Mouse (Mus musculus) erythroblast, embryonic 14.5 days (primary cell): ENCODE results near the gene Slc37a3. TPM values are rescaled to one million over a fixed set of nuclear protein-coding genes. Genes with fewer than 3 reads are reported as not detected.

Source experiments
- H3K27me3 ChIP-seq: 2 replicates; pipeline ENCODE4 v1.6.1; 2012; ENCODE audit warnings: inconsistent platforms; ENCODE audit not compliant: control insufficient read depth
- H3K36me3 ChIP-seq: 2 replicates; pipeline ENCODE4 v1.6.1; 2012; ENCODE audit warnings: mild to moderate bottlenecking, inconsistent platforms; ENCODE audit not compliant: control insufficient read depth
- H3K4me1 ChIP-seq: 2 replicates; pipeline ENCODE4 v1.6.1; 2012; ENCODE audit warnings: inconsistent platforms; ENCODE audit not compliant: control insufficient read depth
- H3K4me3 ChIP-seq: replicated peaks from 2 replicates; pipeline ENCODE3; 2012; ENCODE audit warnings: moderate library complexity, mild to moderate bottlenecking, inconsistent platforms
- H3K9me3 ChIP-seq: 2 replicates; pipeline ENCODE4 v1.6.1; 2012; ENCODE audit warnings: low read length, inconsistent platforms, mixed read lengths; ENCODE audit not compliant: control insufficient read depth
- GATA1 ChIP-seq: IDR thresholded peaks from 2 replicates; pipeline ENCODE4 v1.6.1; 2012; ENCODE audit warnings: low read length, inconsistent platforms, mixed read lengths
- TAL1 ChIP-seq: IDR thresholded peaks from 3 replicates; pipeline ENCODE4 v1.6.1; 2012; ENCODE audit warnings: low read length, inconsistent platforms, mixed read lengths
- polyA plus RNA-seq: library from polyadenylated mRNA; stranded (reverse); fragments of >175 nt; gene quantifications from 2 replicates; pipeline ENCODE4 v1.2.3, GENCODE M21; 2012

The Slc37a3 gene
- polyA plus RNA-seq, 1 experiment: 0.05 TPM

DNA sequence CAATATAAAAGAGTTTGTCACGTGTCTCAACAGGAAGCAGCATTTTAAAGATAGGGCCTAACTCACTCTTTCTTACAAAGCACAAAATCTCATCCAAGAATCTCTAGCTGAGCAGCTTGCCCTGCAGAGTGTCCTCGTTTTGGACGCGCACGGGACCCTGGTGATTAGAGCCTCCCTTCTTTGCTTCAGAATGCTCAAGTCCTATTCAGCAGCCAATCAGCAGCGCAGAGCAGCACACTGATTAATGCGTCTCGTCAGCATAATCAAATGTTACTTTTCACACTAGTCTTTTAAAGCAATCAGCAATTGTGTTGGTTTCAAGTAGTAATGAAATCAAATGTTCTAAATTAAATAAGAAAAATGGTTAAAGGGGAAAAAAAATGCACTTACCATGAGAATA is 39.1 kb downstream of the Slc37a3 start:
- no peak for TF ChIP-seq TAL1
- no peak for TF ChIP-seq GATA1
- Histone ChIP-seq H3K4me1 (no peaks in the 10 kb centered on the region), H3K36me3 (peaks cover 18% of the 10 kb centered on the region), H3K27me3 (no peaks in the 10 kb centered on the region), H3K9me3 (peaks cover 6% of the 10 kb centered on the region), H3K4me3 (no peak overlapping the region)

DNA sequence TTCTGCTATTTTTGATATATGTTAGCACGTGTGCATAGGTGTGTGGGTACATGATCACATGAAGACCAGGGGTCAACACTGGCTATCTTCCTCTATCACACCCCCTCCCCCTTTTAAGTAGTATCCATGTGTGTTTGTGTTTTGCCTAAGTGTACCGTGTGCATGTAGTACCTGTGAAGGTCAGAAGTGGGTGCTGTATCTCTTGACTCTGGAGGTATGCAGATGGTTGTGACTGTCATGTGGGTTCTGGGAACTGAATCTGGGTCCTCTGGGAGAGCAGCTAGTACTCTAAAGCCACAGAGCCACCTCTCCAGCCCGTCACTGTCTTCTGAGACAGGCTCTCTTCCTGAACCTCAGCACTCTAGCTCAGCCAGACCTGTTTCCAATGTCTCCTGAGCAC is 42.6 kb downstream of the Slc37a3 start:
- TF ChIP-seq TAL1 (no peak), GATA1 (no peak)
- H3K4me1 ChIP-seq: peaks cover 1% of the 10 kb centered on the region; the same call in 1 of the 2 replicates

DNA sequence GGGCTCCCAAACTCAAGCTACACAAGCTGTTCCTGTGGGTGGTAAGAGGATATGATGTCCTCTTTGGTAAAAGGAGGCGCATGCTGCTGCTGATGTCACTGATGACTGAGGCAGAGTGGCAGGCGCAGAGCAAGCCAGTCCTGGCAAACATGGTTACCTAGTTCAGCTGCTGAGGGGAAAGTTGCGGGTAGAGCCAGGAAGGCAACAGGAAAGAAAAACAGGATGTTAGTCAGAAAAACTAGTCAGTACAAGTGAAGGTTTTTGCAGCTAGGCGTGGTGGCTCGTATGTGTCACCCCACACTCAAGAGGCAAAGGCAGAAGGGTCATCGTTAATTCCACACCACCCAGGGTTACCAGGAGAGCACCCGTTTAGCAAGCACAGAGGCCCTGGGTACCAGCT is 43.3 kb downstream of the Slc37a3 start:
- TF ChIP-seq GATA1 (no peak), TAL1 (no peak)
- H3K4me1 ChIP-seq: peaks cover 1% of the 10 kb centered on the region; the same call in 1 of the 2 replicates
- peaks cover 6% of the 10 kb centered on the region for H3K9me3 ChIP-seq
- no peak overlapping the region for H3K4me3 ChIP-seq
- H3K36me3 ChIP-seq: peaks cover 12% of the 10 kb centered on the region
- H3K27me3 ChIP-seq: no peaks in the 10 kb centered on the region

More for the DNA sequence above, 42.6 kb downstream of the Slc37a3 start:
- Histone ChIP-seq H3K36me3 (peaks cover 12% of the 10 kb centered on the region), H3K9me3 (peaks cover 6% of the 10 kb centered on the region), H3K27me3 (no peaks in the 10 kb centered on the region), H3K4me3 (no peak overlapping the region)

DNA sequence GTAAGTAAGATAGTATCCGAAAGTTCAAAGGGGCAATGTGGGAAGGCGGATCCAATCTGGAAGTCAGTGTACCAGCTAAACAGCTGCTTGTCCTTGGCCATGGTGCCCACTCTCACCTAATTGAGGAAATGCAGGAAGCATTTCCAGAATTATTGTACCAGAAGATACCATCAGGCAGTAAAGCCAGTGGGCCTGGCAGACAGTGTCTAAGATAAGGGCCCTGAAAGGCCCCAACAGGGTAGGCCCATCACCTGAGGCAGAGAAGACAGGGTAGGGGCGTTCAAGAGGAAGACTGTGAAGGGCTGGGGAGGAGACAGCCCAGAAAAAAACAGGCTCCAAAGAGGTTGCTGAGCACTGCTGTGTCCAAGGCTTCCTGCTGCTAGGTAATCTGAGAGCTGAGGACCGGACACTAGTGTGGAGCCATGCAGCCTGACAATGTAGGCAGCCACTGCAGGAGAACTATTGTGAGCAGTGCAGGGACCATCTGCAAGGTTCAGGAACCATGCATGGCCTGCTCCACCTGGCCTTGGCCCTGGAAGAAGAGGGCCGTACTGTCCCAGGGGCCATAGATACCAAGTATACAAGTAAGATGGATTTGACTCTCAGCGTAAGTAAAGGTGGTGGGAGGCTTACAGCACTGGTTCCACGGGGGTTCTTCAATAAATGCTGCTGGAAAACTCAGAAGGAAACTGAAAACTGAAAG is 45.3 kb downstream of the Slc37a3 start:
- Histone ChIP-seq H3K27me3 (no peaks in the 10 kb centered on the region), H3K36me3 (peaks cover 9% of the 10 kb centered on the region), H3K4me1 (peaks cover 1% of the 10 kb centered on the region; the same call in 1 of the 2 replicates), H3K9me3 (peaks cover 6% of the 10 kb centered on the region), H3K4me3 (no peak overlapping the region)
- TF ChIP-seq GATA1 (no peak), TAL1 (no peak)

DNA sequence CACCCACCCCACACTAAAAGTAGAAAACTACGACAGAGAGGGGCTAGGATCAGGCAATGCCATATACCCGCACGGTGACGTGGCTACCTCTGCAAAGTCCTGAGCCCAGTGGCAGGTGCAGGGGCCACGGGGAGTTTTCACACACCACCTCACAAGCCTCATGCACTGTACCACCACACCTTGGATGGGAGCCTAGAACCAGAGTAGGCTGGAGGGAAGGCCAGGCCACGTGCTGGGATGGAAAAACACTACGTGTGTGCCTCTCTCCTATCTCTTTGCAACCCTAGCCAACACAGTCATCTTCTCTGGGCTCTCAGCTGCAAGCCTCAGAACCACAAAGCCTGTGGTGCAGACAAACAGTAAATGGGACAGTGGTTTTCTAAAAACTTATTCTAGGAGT is 46.5 kb downstream of the Slc37a3 start:
- peaks cover 6% of the 10 kb centered on the region for H3K9me3 ChIP-seq
- H3K4me1 ChIP-seq: peaks cover 1% of the 10 kb centered on the region; the same call in 1 of the 2 replicates
- TF ChIP-seq TAL1: no peak
- TF ChIP-seq GATA1: no peak
- H3K36me3 ChIP-seq: peaks cover 7% of the 10 kb centered on the region
- H3K4me3 ChIP-seq: no peak overlapping the region
- no peaks in the 10 kb centered on the region for H3K27me3 ChIP-seq

DNA sequence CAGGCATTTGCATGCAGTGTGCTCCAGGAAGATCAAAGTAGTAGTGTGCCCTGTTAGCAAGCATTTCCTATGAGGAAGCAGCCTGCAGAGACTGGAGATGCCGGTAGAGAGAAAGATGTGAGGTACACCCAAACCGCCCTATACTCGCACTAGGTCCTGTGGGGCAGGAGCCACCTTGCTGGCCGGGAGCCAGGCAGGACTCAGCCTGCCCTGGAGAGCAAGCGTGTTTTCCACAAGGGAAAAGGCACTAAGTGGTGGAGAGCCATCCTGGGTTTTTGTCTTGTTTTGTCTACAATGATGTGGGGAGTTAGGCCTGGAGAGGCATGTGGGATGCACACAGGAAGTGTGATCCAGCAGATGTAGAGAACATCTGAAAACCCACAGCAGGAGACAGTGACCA is 57.2 kb downstream of the Slc37a3 start:
- TF ChIP-seq TAL1 (no peak), GATA1 (no peak)
- H3K36me3 ChIP-seq: no peaks in the 10 kb centered on the region
- H3K4me1 ChIP-seq: no peaks in the 10 kb centered on the region
- H3K27me3 ChIP-seq: no peaks in the 10 kb centered on the region
- no peaks in the 10 kb centered on the region for H3K9me3 ChIP-seq
- H3K4me3 ChIP-seq: no peak overlapping the region

DNA sequence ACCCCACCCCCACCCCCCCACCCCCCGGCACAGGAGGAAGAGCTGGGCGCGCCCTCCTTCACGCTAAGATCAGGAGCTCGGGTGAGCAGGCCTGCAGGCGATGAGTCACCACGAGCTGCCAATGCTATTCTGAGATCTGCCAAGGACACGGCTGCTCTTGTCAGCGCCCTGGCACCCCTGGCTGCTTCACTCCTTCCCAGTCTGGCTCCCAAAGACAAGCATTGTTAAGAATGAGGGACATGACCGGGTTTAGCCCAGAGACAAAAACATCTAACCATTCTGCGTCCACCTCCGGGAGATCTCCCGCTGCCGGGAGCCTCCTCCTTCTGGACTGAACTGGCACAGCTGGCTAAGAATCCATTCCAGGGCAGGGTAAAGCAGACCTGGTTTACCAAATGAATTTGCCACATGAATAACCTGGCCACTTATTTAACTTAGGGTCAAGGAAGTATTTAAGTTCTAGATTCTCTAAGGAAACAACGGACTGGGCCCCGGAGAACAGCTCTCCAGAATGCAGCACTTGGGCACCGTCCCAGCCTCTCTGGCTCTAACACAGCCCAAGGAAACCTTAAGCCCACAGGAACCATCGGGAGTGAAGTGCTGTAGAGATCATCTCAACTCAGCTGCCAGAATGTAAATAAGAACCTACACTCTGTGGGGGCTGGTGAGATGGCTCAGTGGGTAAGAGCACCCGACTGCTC is 58.3 kb downstream of the Slc37a3 start:
- Histone ChIP-seq H3K4me3 (no peak overlapping the region), H3K9me3 (no peaks in the 10 kb centered on the region), H3K36me3 (no peaks in the 10 kb centered on the region), H3K27me3 (no peaks in the 10 kb centered on the region), H3K4me1 (no peaks in the 10 kb centered on the region)
- TF ChIP-seq GATA1: no peak
- no peak for TF ChIP-seq TAL1

DNA sequence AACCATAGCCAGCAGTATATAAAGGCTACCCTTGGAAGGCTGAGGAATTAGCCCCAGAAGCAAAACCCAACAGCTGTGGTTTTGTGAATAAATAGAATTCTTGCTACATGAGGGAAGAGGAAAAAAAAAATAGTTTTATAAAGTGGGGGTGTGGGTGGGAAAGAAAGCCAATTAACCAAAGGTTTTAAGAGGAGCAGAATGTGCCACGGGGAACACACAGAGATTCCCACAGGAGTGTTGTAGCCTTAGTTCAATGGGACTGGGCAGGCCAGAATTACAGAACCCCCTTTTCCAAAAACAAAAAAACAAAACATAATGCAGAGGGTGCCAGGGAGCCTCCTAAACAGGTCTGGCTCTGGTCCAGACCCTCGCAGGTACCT is 58.9 kb downstream of the Slc37a3 start:
- H3K9me3 ChIP-seq: no peaks in the 10 kb centered on the region
- no peak for TF ChIP-seq GATA1
- TF ChIP-seq TAL1: no peak
- no peaks in the 10 kb centered on the region for H3K4me1 ChIP-seq
- H3K4me3 ChIP-seq: no peak overlapping the region
- no peaks in the 10 kb centered on the region for H3K27me3 ChIP-seq
- H3K36me3 ChIP-seq: no peaks in the 10 kb centered on the region

DNA sequence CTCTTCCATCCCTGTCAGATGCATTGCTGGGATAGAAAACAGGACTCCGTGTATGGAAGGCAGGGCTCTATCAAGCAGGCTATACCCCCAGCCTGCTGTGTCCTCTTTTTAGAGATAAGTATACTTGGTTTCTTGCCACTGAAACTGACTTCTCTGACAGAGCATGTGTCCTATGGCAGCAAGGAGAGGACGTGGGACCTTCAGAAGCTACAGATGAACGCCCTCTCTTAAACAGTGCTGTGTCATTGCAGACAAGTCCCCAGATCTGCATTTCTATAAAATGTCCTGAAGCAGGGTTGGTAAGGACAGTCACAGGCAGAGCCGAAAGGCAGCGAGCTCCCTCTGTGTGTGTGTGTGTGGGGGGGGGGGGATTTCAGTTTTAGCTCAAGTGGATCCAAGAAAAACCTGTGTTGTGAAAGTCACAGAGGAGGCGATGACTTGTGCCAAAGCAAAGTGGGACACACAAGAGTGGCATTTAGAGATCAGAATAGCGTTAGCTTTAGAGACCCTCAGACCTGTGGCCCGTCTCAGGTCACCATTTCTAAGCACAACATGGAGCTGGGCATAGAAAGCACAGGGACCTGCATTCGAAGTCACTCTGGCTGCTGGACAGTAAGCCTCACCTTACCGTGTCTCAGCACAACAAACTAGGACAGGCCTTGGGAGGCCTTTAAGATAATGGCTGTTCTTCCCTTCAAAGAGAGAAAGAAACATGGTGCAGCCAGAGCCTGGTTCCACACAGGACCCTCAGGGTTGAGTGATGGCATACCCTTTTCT is 59.4 kb downstream of the Slc37a3 start:
- H3K27me3 ChIP-seq: no peaks in the 10 kb centered on the region
- no peaks in the 10 kb centered on the region for H3K9me3 ChIP-seq
- TF ChIP-seq GATA1 (no peak), TAL1 (no peak)
- no peak overlapping the region for H3K4me3 ChIP-seq
- H3K4me1 ChIP-seq: no peaks in the 10 kb centered on the region
- no peaks in the 10 kb centered on the region for H3K36me3 ChIP-seq
